Mouse (Mus musculus): ENCODE results near the gene Gtdc1. TPM values are rescaled to one million over a fixed set of nuclear protein-coding genes. Genes with fewer than 3 reads are reported as not detected.
"Not testable (repeated sequence)": the region's sequence is repeated elsewhere in the genome, so short reads cannot be mapped to it uniquely, and the experiment has no call there.

Gtdc1 gene
- polyA plus RNA-seq, 1 experiment from 2014 or later, result 10.1 TPM

DNA sequence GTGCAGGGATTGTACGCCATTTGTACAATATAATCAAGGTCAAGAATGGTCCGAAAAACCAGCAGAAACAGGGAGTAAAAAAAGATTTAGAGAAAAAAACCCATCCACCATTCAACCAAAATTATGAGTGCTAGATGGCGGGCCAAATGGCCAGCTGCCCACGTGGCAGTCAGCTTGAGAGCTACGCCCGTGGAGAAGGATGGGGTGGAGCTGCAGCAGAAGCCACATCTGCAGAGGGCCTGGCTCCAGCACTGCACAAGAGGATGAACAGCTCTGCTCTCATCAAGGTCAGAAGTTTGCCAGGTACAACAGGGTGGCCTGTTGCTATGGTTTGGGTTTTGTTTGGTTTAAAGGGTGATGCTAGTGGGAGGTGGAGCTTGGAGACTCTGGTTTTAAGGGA is 281.1 kb downstream of the Gtdc1 start:
- no peak overlapping the region for H3K4me3 ChIP-seq
- 88% methylated on average over 6 of the region's 6 CpGs for WGBS
- H3K27ac ChIP-seq (ENCODE audit: poor library complexity, severe bottlenecking), result no peak overlapping the region
- no peak overlapping the region for H3K4me2 ChIP-seq
- H3K27me3 ChIP-seq (replicated peaks), result no peaks in the 10 kb centered on the region
- no peaks in the 10 kb centered on the region for H3K9me3 ChIP-seq (replicated peaks)
- no peaks in the 10 kb centered on the region for H3K4me1 ChIP-seq (replicated peaks)
- ATAC-seq (ENCODE audit: insufficient number of reproducible peaks, low FRiP score), result no peak
- no peak overlapping the region for H3K9ac ChIP-seq
- H3K36me3 ChIP-seq, result no peaks in the 10 kb centered on the region

DNA sequence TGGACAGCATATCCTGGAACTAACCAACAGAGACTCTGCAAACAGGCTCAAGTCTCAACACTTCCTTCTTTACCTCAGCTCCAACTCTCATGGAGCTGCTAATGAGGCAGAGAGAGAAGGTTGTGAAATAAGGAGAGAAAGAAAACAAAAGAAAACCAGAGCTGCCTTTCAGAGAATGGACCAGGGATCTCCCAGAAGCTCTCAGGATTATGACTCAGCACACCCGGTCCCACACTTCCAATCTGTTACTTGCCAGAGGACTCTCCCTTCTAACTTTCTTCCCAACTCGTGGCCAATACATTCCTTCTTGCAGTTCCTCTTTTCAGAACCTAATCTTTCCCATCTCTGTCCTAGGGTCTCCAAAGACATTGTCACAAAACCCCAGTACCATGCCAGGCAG is 288.1 kb downstream of the Gtdc1 start:
- 41% methylated on average over 2 of the region's 2 CpGs for WGBS
- H3K9ac ChIP-seq, result no peak overlapping the region
- H3K4me3 ChIP-seq, result no peak overlapping the region
- H3K4me1 ChIP-seq (replicated peaks), result no peaks in the 10 kb centered on the region
- no peaks in the 10 kb centered on the region for H3K36me3 ChIP-seq
- no peaks in the 10 kb centered on the region for H3K9me3 ChIP-seq (replicated peaks)
- no peak for ATAC-seq (ENCODE audit: insufficient number of reproducible peaks, low FRiP score)
- no peak overlapping the region for H3K27ac ChIP-seq (ENCODE audit: poor library complexity, severe bottlenecking)
- H3K27me3 ChIP-seq (replicated peaks), result no peaks in the 10 kb centered on the region
- H3K4me2 ChIP-seq, result no peak overlapping the region

DNA sequence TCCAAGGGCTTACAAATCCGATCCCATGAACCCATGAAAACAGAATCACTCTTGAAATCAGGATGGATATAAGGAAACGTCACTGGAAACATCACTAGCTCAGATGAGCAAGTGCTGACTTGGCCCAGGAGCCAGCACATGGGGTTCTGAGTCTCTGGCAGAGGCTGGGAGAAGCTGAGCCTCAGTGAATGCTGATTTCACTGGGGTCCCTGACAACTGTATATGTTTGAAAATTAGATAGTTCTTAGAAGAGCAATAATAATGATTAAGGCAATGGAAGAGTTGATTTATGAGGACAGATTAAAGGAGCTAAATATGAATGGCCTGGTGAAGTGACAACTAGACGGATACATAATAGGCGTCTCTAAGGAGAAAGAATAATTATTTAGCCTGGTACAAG is 289.3 kb downstream of the Gtdc1 start:
- ATAC-seq (ENCODE audit: insufficient number of reproducible peaks, low FRiP score), result no peak
- WGBS, result 87% methylated on average over 4 of the region's 4 CpGs
- H3K36me3 ChIP-seq, result no peaks in the 10 kb centered on the region
- no peak overlapping the region for H3K9ac ChIP-seq
- H3K9me3 ChIP-seq (replicated peaks), result no peaks in the 10 kb centered on the region
- H3K27me3 ChIP-seq (replicated peaks), result no peaks in the 10 kb centered on the region
- H3K4me1 ChIP-seq (replicated peaks), result no peaks in the 10 kb centered on the region
- H3K4me2 ChIP-seq, result no peak overlapping the region
- no peak overlapping the region for H3K27ac ChIP-seq (ENCODE audit: poor library complexity, severe bottlenecking)
- H3K4me3 ChIP-seq, result no peak overlapping the region

DNA sequence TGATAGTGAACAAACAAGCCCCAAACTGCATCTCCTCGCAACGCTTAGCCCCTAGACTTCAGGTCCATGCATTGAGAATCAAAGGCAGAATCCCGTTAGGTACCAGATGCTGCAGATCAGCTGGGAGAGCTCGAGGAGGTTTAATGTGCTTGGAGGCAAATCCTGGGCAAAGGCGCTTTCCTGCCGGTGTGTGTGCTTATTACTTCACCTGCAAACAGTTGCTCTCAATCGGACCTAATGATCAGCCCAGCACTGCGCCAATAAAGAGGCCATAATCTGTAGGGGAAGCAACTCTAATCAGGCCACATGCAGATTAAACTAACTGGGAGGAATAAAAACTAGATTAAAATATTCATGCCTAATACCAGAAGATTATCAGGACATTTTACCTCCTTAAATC is 293.5 kb downstream of the Gtdc1 start:
- no peaks in the 10 kb centered on the region for H3K36me3 ChIP-seq
- no peak overlapping the region for H3K4me3 ChIP-seq
- H3K27me3 ChIP-seq (replicated peaks), result no peaks in the 10 kb centered on the region
- ATAC-seq (ENCODE audit: insufficient number of reproducible peaks, low FRiP score), result no peak
- 80% methylated on average over 8 of the region's 8 CpGs for WGBS
- H3K4me1 ChIP-seq (replicated peaks), result no peaks in the 10 kb centered on the region
- H3K27ac ChIP-seq (ENCODE audit: poor library complexity, severe bottlenecking), result no peak overlapping the region
- no peak overlapping the region for H3K9ac ChIP-seq
- H3K9me3 ChIP-seq (replicated peaks), result no peaks in the 10 kb centered on the region
- no peak overlapping the region for H3K4me2 ChIP-seq

DNA sequence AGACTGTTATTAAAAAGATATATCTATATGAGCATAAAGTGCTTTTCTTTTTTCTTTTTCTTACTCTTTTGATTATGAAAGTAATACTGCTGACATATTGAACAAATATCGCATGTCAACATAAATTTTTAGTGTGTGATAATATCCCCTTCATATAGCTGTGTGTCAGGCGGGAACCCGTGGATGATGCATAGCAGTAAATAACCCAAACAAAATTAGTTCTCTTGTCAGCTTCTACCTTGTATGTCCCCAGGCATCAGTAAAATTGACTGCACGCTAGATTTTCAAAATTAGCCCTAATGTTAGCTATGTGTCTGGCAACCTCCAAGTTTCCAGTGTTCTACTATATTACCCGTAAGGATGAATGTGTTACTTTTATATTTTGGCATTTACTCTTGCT is 294.4 kb downstream of the Gtdc1 start:
- ATAC-seq (ENCODE audit: insufficient number of reproducible peaks, low FRiP score), result no peak
- H3K4me3 ChIP-seq, result no peak overlapping the region
- H3K27me3 ChIP-seq (replicated peaks), result no peaks in the 10 kb centered on the region
- no peak overlapping the region for H3K27ac ChIP-seq (ENCODE audit: poor library complexity, severe bottlenecking)
- no peak overlapping the region for H3K9ac ChIP-seq
- no peaks in the 10 kb centered on the region for H3K36me3 ChIP-seq
- H3K4me2 ChIP-seq, result no peak overlapping the region
- H3K9me3 ChIP-seq (replicated peaks), result no peaks in the 10 kb centered on the region
- 89% methylated on average over 5 of the region's 5 CpGs for WGBS
- H3K4me1 ChIP-seq (replicated peaks), result no peaks in the 10 kb centered on the region

DNA sequence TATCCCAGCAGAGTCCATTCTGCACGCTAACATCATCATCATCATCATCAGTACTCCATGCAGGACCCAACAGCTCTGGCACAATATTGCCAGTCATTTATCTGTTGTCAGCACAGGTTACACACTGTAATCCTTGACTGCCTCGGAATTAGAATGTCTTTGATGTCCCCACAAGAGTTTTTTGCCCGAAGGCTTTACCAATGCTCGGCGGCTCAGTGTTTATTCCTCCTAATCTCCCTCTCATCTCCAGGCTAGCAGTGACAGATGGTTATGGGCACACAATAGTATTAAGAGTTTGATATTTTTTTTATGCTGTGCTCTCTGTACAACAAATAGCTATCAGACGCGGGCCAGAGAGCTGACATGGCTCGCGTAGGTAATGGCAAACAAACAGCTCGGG is 294.9 kb downstream of the Gtdc1 start:
- 76% methylated on average over 10 of the region's 10 CpGs for WGBS
- Histone ChIP-seq H3K4me2 (no peak overlapping the region), H3K36me3 (no peaks in the 10 kb centered on the region), H3K4me3 (no peak overlapping the region), H3K27me3 (replicated peaks) (no peaks in the 10 kb centered on the region), H3K27ac (ENCODE audit: poor library complexity, severe bottlenecking) (no peak overlapping the region), H3K9me3 (replicated peaks) (no peaks in the 10 kb centered on the region), H3K4me1 (replicated peaks) (no peaks in the 10 kb centered on the region), H3K9ac (no peak overlapping the region)
- no peak for ATAC-seq (ENCODE audit: insufficient number of reproducible peaks, low FRiP score)

DNA sequence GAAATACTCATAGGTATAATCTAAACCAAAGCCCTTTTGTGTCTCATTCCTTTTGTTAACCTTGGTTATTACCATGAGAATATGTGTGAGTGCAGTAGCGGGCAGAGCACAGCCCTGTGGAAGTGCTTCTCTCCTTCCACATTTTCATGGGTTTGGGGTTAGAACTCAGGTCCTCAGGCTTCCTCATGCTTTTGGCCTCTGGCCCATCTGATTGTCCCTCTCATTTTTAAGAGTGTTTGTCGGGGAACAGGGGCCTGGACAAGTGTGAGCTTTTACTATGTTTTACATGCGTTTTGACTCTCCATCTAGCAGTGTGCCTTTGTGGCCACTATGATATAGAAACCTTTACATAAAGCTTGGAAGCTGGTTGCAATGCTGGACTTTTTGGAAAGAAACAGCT is 296.4 kb downstream of the Gtdc1 start:
- Histone ChIP-seq H3K9ac (no peak overlapping the region), H3K27ac (ENCODE audit: poor library complexity, severe bottlenecking) (no peak overlapping the region), H3K4me2 (no peak overlapping the region), H3K4me3 (no peak overlapping the region), H3K36me3 (no peaks in the 10 kb centered on the region), H3K27me3 (replicated peaks) (no peaks in the 10 kb centered on the region), H3K9me3 (replicated peaks) (no peaks in the 10 kb centered on the region), H3K4me1 (replicated peaks) (no peaks in the 10 kb centered on the region)
- 66% methylated on average over 3 of the region's 3 CpGs for WGBS
- no peak for ATAC-seq (ENCODE audit: insufficient number of reproducible peaks, low FRiP score)

DNA sequence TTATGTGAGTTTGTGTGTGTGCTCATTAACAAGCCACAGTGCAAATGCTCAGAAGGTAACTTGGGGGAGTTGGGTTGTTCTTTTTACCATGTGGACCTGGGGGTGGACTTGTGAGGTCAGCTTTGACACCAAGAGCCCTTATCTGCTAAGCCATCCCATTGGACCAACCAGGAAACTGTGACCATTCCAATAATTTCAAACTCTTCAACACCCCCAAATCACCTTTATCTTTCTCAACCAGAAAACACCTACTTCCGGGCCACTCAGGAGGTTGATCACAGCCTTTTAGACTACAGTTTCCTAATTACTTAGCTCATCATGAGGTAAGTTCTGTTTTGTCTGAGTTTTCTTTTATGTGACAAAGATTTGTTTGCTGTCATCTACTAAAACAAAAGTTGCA is 298.7 kb downstream of the Gtdc1 start:
- WGBS, result 78% methylated on average over 1 of the region's 1 CpGs

DNA sequence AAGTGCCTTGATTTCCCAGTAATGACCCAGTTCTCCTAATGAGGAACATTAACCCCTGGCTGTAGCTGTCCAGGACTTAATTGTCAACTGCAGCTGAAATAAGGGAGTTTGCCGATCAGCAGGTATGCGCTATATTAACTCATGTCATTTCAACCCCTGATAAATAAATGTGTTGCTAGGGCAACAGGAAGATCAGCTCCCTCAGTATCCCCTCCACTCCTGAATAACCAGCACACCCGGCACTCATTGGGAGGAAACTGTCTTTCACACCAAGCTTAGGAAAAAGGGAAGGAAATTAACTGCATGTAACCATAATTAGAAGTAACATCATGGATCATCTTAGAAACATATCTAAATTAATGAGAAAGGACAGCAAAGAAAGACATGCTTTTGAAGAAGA is 302.3 kb downstream of the Gtdc1 start:
- H3K27me3 ChIP-seq (replicated peaks), result no peaks in the 10 kb centered on the region
- H3K9ac ChIP-seq, result no peak overlapping the region
- no peak overlapping the region for H3K4me3 ChIP-seq
- H3K36me3 ChIP-seq, result no peaks in the 10 kb centered on the region
- 77% methylated on average over 3 of the region's 3 CpGs for WGBS
- no peak overlapping the region for H3K27ac ChIP-seq (ENCODE audit: poor library complexity, severe bottlenecking)
- H3K4me1 ChIP-seq (replicated peaks), result no peaks in the 10 kb centered on the region
- no peak for ATAC-seq (ENCODE audit: insufficient number of reproducible peaks, low FRiP score)
- no peaks in the 10 kb centered on the region for H3K9me3 ChIP-seq (replicated peaks)
- no peak overlapping the region for H3K4me2 ChIP-seq

More for the DNA sequence above, 298.7 kb downstream of the Gtdc1 start:
- no peak overlapping the region for H3K4me2 ChIP-seq
- no peak for ATAC-seq (ENCODE audit: insufficient number of reproducible peaks, low FRiP score)
- no peak overlapping the region for H3K9ac ChIP-seq
- H3K27me3 ChIP-seq (replicated peaks), result no peaks in the 10 kb centered on the region
- H3K27ac ChIP-seq (ENCODE audit: poor library complexity, severe bottlenecking), result no peak overlapping the region
- no peaks in the 10 kb centered on the region for H3K4me1 ChIP-seq (replicated peaks)
- no peaks in the 10 kb centered on the region for H3K36me3 ChIP-seq
- H3K4me3 ChIP-seq, result no peak overlapping the region
- no peaks in the 10 kb centered on the region for H3K9me3 ChIP-seq (replicated peaks)

DNA sequence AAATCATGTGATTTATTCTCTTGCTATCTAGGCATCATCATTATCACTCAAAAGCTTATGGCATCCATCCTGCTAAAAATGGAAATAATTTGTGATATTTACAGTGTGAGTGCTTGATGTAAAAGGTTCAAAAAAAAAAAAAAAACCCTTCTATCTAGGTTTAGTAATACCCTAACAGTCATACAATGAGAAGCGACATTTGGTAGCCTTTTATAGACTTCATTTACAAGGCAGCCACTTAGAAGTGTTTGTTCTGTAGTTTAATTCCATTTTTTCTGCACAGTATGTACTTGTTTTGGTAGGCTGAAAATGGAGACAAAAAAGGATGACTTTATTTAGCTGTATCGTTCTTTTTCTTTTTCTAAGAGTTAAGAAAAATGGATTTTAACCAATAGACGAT is 305.0 kb downstream of the Gtdc1 start:
- Histone ChIP-seq H3K27me3 (replicated peaks) (no peaks in the 10 kb centered on the region), H3K4me2 (no peak overlapping the region), H3K9ac (no peak overlapping the region), H3K9me3 (replicated peaks) (no peaks in the 10 kb centered on the region), H3K27ac (ENCODE audit: poor library complexity, severe bottlenecking) (no peak overlapping the region), H3K36me3 (no peaks in the 10 kb centered on the region), H3K4me3 (no peak overlapping the region), H3K4me1 (replicated peaks) (no peaks in the 10 kb centered on the region)
- WGBS, result 94% methylated on average over 3 of the region's 3 CpGs
- no peak for ATAC-seq (ENCODE audit: insufficient number of reproducible peaks, low FRiP score)

DNA sequence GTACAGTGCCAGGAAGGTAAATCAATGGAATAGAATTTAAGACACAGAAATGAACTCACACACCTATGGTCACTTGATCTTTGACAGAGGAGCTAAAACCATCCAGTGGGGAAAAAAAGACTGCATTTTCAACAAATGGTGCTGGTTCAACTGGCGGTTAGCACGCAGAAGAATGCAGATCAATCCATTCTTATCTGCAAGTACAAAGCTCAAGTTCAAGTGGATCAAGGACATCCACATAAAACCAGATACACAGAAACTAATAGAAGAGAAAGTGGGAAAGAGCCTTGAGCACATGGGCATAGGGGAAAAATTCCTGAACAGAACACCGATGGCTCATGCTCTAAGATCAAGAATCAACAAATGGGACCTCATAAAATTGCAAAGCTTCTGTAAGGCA is 327.8 kb downstream of the Gtdc1 start:
- 70% methylated on average over 3 of the region's 3 CpGs for WGBS
- H3K9me3 ChIP-seq (replicated peaks); H3K4me2 ChIP-seq; H3K4me3 ChIP-seq; H3K9ac ChIP-seq; ATAC-seq (ENCODE audit: insufficient number of reproducible peaks, low FRiP score); H3K36me3 ChIP-seq; H3K27me3 ChIP-seq (replicated peaks); H3K4me1 ChIP-seq (replicated peaks); H3K27ac ChIP-seq (ENCODE audit: poor library complexity, severe bottlenecking): not testable (repeated sequence)

DNA sequence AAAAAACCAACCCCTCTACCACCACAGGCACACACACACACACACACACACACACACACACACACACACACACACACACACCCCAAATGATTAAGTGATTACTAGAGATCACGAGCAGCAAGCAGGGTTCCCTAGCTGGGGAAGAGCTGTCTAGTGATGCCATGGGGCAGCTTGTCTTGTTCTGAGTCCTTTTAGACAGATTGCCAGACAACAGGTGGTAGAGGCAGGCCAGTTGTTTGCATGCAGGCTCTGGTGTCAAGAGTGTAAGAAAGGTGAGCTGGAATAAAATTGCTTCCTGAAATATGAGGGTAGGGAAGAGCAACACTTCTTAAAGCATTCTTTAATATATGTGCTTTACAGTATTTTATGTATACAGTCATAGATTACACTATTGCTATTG is 333.2 kb downstream of the Gtdc1 start:
- no peaks in the 10 kb centered on the region for H3K27me3 ChIP-seq (replicated peaks)
- H3K9ac ChIP-seq, result no peak overlapping the region
- H3K27ac ChIP-seq (ENCODE audit: poor library complexity, severe bottlenecking), result no peak overlapping the region
- no peaks in the 10 kb centered on the region for H3K9me3 ChIP-seq (replicated peaks)
- no peaks in the 10 kb centered on the region for H3K36me3 ChIP-seq
- WGBS, result 80% methylated on average over 1 of the region's 1 CpGs
- no peaks in the 10 kb centered on the region for H3K4me1 ChIP-seq (replicated peaks)
- ATAC-seq (ENCODE audit: insufficient number of reproducible peaks, low FRiP score), result no peak
- no peak overlapping the region for H3K4me3 ChIP-seq
- H3K4me2 ChIP-seq, result no peak overlapping the region

Data from heart, embryonic 12.5 days (tissue).